Mouse (Mus musculus) liver, embryonic 16.5 days (tissue): ENCODE data around the gene Anp32a. TPM values are rescaled to one million over a fixed set of nuclear protein-coding genes. Genes with fewer than 3 reads are reported as not detected.

Source experiments
- ATAC-seq: fragments of 200-750 bp; cut with Nextera tagmentation; 2 replicates; pipeline ENCODE4 v1.8.0; 2017; ENCODE audit warnings: low read depth, mild to moderate bottlenecking, moderate number of reproducible peaks, moderate library complexity
- H3K27ac ChIP-seq: fragments of 300-500 bp; sonication (generic); 2 replicates; pipeline ENCODE4 v1.5.1; 2014; ENCODE audit warnings: mild to moderate bottlenecking, low read length
- H3K27me3 ChIP-seq: fragments of 300-500 bp; sonication (generic); 2 replicates; pipeline ENCODE4 v1.6.1; 2014; ENCODE audit warnings: low read depth, low read length, mixed read lengths; ENCODE audit not compliant: control insufficient read depth, insufficient read depth
- H3K36me3 ChIP-seq: fragments of 300-500 bp; sonication (generic); 2 replicates; pipeline ENCODE4 v1.6.1; 2014; ENCODE audit warnings: mild to moderate bottlenecking; ENCODE audit not compliant: control insufficient read depth, insufficient read depth
- H3K4me1 ChIP-seq: fragments of 300-500 bp; sonication (generic); 2 replicates; pipeline ENCODE4 v1.6.1; 2014; ENCODE audit warnings: low read depth, low read length, mixed read lengths; ENCODE audit not compliant: control insufficient read depth
- H3K4me2 ChIP-seq: fragments of 300-500 bp; sonication (generic); 2 replicates; pipeline ENCODE4 v1.6.1; 2014; ENCODE audit warnings: low read depth, low read length, mixed read lengths
- H3K4me3 ChIP-seq: fragments of 300-500 bp; sonication (generic); 2 replicates; pipeline ENCODE4 v1.5.1; 2014; ENCODE audit warnings: low read depth, mild to moderate bottlenecking, low read length
- H3K9ac ChIP-seq: fragments of 300-500 bp; sonication (generic); 2 replicates; pipeline ENCODE4 v1.6.1; 2014; ENCODE audit warnings: low read depth, low read length
- H3K9me3 ChIP-seq: fragments of 300-500 bp; sonication (generic); replicated peaks from 2 replicates; pipeline ENCODE4 v1.6.1; 2016; ENCODE audit warnings: low read length; ENCODE audit not compliant: control insufficient read depth
- WGBS: fragments of 180-500 bp; shearing (Covaris S2); extraction: QIAGEN DNeasy Blood & Tissue Kit; methylation state at CpG from one replicate; pipeline ENCODE4 v1.1.7; 2014; ENCODE audit not compliant: insufficient replicate concordance; 5-methylcytosine and 5-hydroxymethylcytosine counted together
- polyA plus RNA-seq: library from polyadenylated mRNA; unstranded; fragments of >200 nt; fragmentation: Nextera tagmentation; extraction: Ambion mirVana; gene quantifications from 2 replicates; pipeline ENCODE4 v1.2.1, GENCODE M21; 2015

Gene Anp32a
- polyA plus RNA-seq, 1 experiment from 2014 or later, result 54.2 TPM

DNA sequence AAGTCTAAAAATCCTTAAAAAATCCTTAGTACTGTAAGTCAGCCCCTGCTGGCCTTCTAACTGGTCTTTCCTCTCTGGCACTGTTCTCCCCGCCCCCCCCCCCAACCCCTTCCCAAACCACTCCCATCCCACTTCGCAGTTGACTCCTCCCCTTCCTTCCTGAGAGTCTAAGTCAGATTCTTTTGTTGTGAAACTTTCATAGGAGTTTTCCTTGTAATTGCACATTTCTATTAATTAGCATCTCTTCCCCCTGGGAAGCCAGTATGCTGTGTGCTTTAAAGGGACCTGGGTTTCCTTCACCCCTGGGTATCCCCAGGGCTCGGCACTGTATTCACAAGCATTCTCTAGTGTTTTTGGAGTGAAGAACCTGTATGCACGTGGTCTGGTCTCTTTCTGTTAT is 10.1 kb downstream of the Anp32a start:
- Histone ChIP-seq H3K4me1 (peaks cover 59% of the 10 kb centered on the region), H3K27ac (no peak overlapping the region), H3K4me2 (no peak overlapping the region), H3K27me3 (no peaks in the 10 kb centered on the region), H3K9me3 (no peaks in the 10 kb centered on the region), H3K4me3 (no peak overlapping the region), H3K36me3 (no peaks in the 10 kb centered on the region; the same call in 1 of the 2 replicates), H3K9ac (no peak overlapping the region)
- 23% methylated on average over 4 of the region's 4 CpGs for WGBS
- no peak for ATAC-seq

DNA sequence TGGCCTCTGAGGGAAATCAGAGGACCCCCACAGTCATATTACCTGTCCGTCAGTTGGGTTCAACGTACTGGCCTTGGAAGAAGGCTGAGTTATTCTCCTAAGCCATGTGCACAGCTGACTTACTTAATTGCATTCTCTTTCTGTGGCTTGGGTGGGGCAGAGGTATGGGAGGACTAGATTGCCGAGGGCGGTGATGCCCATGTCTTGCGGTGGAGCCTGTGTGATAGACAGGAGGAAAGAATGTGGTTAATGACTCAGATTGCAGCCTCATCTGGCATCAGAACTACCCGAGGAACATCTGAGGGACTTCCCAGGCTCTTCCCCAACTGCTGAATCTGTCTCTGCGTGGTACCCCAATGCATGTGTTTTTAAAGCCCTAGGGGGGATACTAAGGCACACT is 12.7 kb downstream of the Anp32a start:
- Histone ChIP-seq H3K9me3 (no peaks in the 10 kb centered on the region), H3K27me3 (no peaks in the 10 kb centered on the region), H3K9ac (no peak overlapping the region), H3K4me1 (peaks cover 56% of the 10 kb centered on the region), H3K4me3 (no peak overlapping the region), H3K36me3 (no peaks in the 10 kb centered on the region; the same call in 1 of the 2 replicates), H3K4me2 (0 out of 2 replicates have a peak overlapping the region, but pooled peaks have one; percentile 11), H3K27ac (no peak overlapping the region)
- 12% methylated on average over 7 of the region's 7 CpGs for WGBS
- ATAC-seq, result peak; percentile 79

DNA sequence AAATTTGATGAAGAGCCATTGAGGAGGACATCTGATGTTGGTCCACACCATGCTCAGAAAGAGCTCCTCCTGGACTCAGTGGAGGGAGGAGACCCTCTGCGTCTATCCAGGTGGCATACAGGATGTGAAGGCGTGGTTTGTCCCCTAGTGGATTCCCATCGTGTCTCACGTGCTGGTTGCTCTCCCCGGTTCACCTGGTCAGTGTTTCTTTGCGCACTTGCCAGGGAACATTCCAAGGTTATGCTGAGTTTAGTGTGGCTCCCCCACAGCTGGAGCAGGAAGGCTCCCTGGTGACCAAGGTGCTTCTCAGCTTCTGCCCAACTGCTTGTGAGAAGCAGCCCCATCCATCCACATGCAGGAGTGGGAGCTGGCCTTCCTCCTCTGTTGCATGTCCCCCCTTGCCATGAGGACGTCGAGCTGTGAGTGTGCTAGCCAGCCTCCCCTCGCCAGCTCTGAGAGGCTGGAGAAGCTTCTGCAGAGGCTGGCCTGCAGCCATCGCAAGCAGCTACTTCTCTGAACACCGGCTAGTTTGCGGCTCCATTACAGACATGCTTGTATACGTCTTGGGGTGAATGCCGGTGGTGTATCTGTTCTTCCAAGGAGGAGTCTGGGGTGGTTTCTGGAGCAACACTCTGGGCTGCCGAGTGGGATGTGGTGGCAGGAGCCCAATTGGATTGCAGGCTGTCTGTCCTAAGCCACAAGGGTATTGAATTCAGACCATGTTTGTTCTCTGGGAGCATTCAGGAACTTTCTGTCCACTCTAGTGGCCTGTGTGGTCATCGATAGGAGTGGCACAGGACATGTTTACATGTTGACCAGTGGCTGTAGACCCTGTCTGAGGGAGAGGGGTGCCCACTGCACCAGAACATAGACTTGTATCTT is 14.0 kb downstream of the Anp32a start:
- no peaks in the 10 kb centered on the region for H3K9me3 ChIP-seq
- 73% methylated on average over 16 of the region's 16 CpGs for WGBS

GRCm38 (mm10) chr9:62355763-62356162 is 14.7 kb downstream of the Anp32a start:
- Histone ChIP-seq H3K9me3 (no peaks in the 10 kb centered on the region), H3K4me2 (no peak overlapping the region), H3K4me1 (peaks cover 52% of the 10 kb centered on the region), H3K4me3 (no peak overlapping the region), H3K9ac (no peak overlapping the region), H3K27me3 (no peaks in the 10 kb centered on the region), H3K27ac (no peak overlapping the region), H3K36me3 (no peaks in the 10 kb centered on the region; the same call in 1 of the 2 replicates)
- no peak for ATAC-seq
- WGBS, result 80% methylated on average over 6 of the region's 6 CpGs

More for the DNA sequence above, 14.0 kb downstream of the Anp32a start:
- peaks cover 55% of the 10 kb centered on the region for H3K4me1 ChIP-seq
- no peaks in the 10 kb centered on the region; the same call in 1 of the 2 replicates for H3K36me3 ChIP-seq
- no peak overlapping the region for H3K27ac ChIP-seq
- no peak overlapping the region for H3K4me3 ChIP-seq
- no peak overlapping the region for H3K4me2 ChIP-seq
- H3K9ac ChIP-seq, result no peak overlapping the region
- H3K27me3 ChIP-seq, result no peaks in the 10 kb centered on the region
- no peak for ATAC-seq

DNA sequence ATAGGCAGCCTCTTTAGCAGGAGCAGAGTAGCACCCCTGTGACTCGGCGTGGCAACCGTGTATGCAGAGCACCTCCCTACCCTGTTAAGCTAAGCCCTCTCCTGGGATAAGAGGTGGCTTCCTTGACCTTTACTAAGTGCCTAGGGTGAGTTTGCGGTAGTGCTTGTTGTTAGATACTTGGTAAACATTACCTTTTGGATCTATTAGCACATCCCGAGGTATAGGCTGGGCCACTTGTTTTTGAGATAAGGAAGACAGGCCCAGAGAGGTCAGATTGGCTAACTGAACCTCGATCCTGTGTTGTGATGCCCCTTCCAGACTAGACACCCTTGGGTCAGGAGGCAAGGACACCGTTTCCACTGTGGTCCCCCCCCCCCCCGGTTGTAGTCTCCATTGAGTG is 16.5 kb downstream of the Anp32a start:
- ATAC-seq, result no peak
- no peak overlapping the region for H3K27ac ChIP-seq
- peaks cover 59% of the 10 kb centered on the region for H3K4me1 ChIP-seq
- H3K27me3 ChIP-seq, result no peaks in the 10 kb centered on the region
- H3K9ac ChIP-seq, result no peak overlapping the region
- no peaks in the 10 kb centered on the region; the same call in 1 of the 2 replicates for H3K36me3 ChIP-seq
- H3K9me3 ChIP-seq, result no peaks in the 10 kb centered on the region
- no peak overlapping the region for H3K4me2 ChIP-seq
- no peak overlapping the region for H3K4me3 ChIP-seq
- WGBS, result 60% methylated on average over 8 of the region's 8 CpGs

GRCm38 (mm10) chr9:62358851-62359250 is 17.8 kb downstream of the Anp32a start:
- H3K4me2 ChIP-seq, result no peak overlapping the region
- H3K27me3 ChIP-seq, result no peaks in the 10 kb centered on the region
- H3K9ac ChIP-seq, result no peak overlapping the region
- no peaks in the 10 kb centered on the region; the same call in 1 of the 2 replicates for H3K36me3 ChIP-seq
- H3K27ac ChIP-seq, result no peak overlapping the region
- no peak overlapping the region for H3K4me3 ChIP-seq
- H3K4me1 ChIP-seq, result peaks cover 60% of the 10 kb centered on the region
- H3K9me3 ChIP-seq, result no peaks in the 10 kb centered on the region
- 64% methylated on average over 9 of the region's 9 CpGs for WGBS
- no peak for ATAC-seq

DNA sequence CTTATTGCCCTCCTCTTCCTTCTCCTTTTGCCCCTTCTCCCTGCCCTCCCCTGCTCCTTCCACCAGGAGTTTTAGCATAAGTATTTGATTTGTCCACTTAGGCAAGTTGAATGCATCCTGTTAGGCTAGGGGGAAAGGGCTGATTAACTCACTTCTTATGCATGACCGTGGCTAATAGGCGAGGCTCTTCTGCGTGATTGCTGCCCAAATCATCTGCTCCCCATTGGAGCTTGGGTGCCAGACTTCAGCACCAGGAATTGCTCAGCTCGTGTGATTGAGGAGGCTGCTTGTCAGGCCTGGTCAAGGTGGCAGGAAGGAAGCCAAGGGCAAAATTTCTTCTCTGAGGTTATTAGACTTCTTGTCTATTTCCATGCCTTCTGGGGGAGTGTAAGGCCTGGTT is 19.8 kb downstream of the Anp32a start:
- Histone ChIP-seq H3K9me3 (no peaks in the 10 kb centered on the region), H3K4me2 (no peak overlapping the region), H3K4me3 (no peak overlapping the region), H3K36me3 (no peaks in the 10 kb centered on the region), H3K9ac (no peak overlapping the region), H3K27ac (no peak overlapping the region), H3K4me1 (peaks cover 66% of the 10 kb centered on the region), H3K27me3 (no peaks in the 10 kb centered on the region)
- no peak for ATAC-seq
- WGBS, result 38% methylated on average over 4 of the region's 4 CpGs

- WGBS, result 13% methylated on average over 11 of the region's 11 CpGs
- Histone ChIP-seq H3K4me1 (peaks cover 75% of the 10 kb centered on the region), H3K36me3 (no peaks in the 10 kb centered on the region), H3K9ac (peak overlapping the region; percentile 40; the same call in 1 of the 2 replicates), H3K27ac (peak overlapping the region; percentile 37; the same call in 1 of the 2 replicates), H3K9me3 (no peaks in the 10 kb centered on the region), H3K4me2 (peak overlapping the region; percentile 70), H3K27me3 (no peaks in the 10 kb centered on the region), H3K4me3 (peak overlapping the region; percentile 33)
- no peak for ATAC-seq
Measured at GRCm38 (mm10) chr9:62362835-62363385, 21.8 kb downstream of the Anp32a start.

DNA sequence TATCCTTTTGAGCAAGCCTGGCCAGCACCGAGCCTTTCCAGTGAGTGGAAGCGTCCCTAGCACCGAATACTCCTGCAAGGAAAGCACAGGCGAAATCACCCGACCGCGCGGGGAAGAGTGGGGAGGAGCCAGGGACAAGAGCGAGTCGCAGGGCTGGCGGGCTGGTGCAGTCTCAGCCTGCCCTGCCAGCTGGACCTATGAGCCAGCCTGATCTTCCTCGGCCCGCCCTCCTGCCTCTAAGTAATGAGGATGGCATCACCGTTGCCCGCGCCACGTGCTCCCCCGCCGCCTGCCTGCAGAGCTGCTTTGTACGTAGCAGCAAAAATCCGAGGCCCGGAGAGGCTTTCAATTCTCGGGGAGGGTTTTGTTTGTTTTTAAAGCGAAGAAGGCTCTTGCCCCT is 22.5 kb downstream of the Anp32a start:
- H3K4me1 ChIP-seq, result peaks cover 78% of the 10 kb centered on the region
- peak; percentile 85 for ATAC-seq
- no peaks in the 10 kb centered on the region for H3K36me3 ChIP-seq
- H3K27me3 ChIP-seq, result no peaks in the 10 kb centered on the region
- 3% methylated on average over 24 of the region's 24 CpGs for WGBS
- H3K4me2 ChIP-seq, result peak overlapping the region; percentile 70
- no peaks in the 10 kb centered on the region for H3K9me3 ChIP-seq
- peak overlapping the region; percentile 33 for H3K4me3 ChIP-seq
- H3K9ac ChIP-seq, result peak overlapping the region; percentile 40; the same call in 1 of the 2 replicates
- no peak overlapping the region for H3K27ac ChIP-seq
